Mouse (Mus musculus) right cerebral cortex, postnatal 4 days (tissue): ENCODE results near the gene Mtnr1b.
A peak's percentile ranks its signal among the peaks of the same experiment; 100 is the strongest.
"Not testable (repeated sequence)": the region's sequence is repeated elsewhere in the genome, so short reads cannot be mapped to it uniquely, and the experiment has no call there.

Experiments used
- DNase-seq: peaks from one replicate; pipeline ENCODE4 v3.0.0-alpha.2; 2022

Mtnr1b gene

GRCm38 (mm10) chr9:15874506-15875160 lies at the start of gene Mtnr1b:
TSS of gene Mtnr1b (minus strand) at chr9:15874556.
- DNase-seq: no peak

GRCm38 (mm10) chr9:15920271-15920670 lies 45.9 kb upstream of the Mtnr1b start:
- no peak for DNase-seq

GRCm38 (mm10) chr9:15919373-15920005 lies 45.1 kb upstream of the Mtnr1b start:
- no peak for DNase-seq

GRCm38 (mm10) chr9:15916600-15916999 lies 42.2 kb upstream of the Mtnr1b start:
- no peak for DNase-seq

- no peak for DNase-seq
Measured at GRCm38 (mm10) chr9:15912735-15913134, 38.4 kb upstream of the Mtnr1b start.

GRCm38 (mm10) chr9:15909397-15910113 lies 35.2 kb upstream of the Mtnr1b start:
- DNase-seq: no peak

- DNase-seq: no peak
Measured at GRCm38 (mm10) chr9:15903948-15904750, 29.8 kb upstream of the Mtnr1b start.

GRCm38 (mm10) chr9:15898112-15898511 lies 23.8 kb upstream of the Mtnr1b start:
- DNase-seq: no peak

GRCm38 (mm10) chr9:15886756-15887155 lies 12.4 kb upstream of the Mtnr1b start:
- DNase-seq: no peak

GRCm38 (mm10) chr9:15880754-15881153 lies 6.4 kb upstream of the Mtnr1b start:
- no peak for DNase-seq

GRCm38 (mm10) chr9:15880160-15880603 lies 5.8 kb upstream of the Mtnr1b start:
- no peak for DNase-seq

GRCm38 (mm10) chr9:15870013-15870412 lies 4.3 kb downstream of the Mtnr1b start:
- DNase-seq: no peak

GRCm38 (mm10) chr9:15869456-15869855 lies 4.9 kb downstream of the Mtnr1b start:
- DNase-seq: no peak

GRCm38 (mm10) chr9:15866280-15867072 lies 7.9 kb downstream of the Mtnr1b start:
- DNase-seq: no peak

GRCm38 (mm10) chr9:15861402-15861801 lies 13.0 kb downstream of the Mtnr1b start:
- no peak for DNase-seq

- DNase-seq: no peak
Measured at GRCm38 (mm10) chr9:15850749-15851148, 23.6 kb downstream of the Mtnr1b start.

GRCm38 (mm10) chr9:15845390-15845789 lies 29.0 kb downstream of the Mtnr1b start:
- no peak for DNase-seq

GRCm38 (mm10) chr9:15844936-15845335 lies 29.4 kb downstream of the Mtnr1b start:
- not testable (repeated sequence) for DNase-seq

- DNase-seq: peak; percentile 14
Measured at GRCm38 (mm10) chr9:15813002-15813911, 61.1 kb downstream of the Mtnr1b start.

GRCm38 (mm10) chr9:15804296-15804695 lies 70.1 kb downstream of the Mtnr1b start:
- no peak for DNase-seq

- no peak for DNase-seq
Measured at GRCm38 (mm10) chr9:15802413-15803027, 71.8 kb downstream of the Mtnr1b start.
